Comparison of ENCODE assay signal across 34 mouse cellular contexts in the genomic region with DNA sequence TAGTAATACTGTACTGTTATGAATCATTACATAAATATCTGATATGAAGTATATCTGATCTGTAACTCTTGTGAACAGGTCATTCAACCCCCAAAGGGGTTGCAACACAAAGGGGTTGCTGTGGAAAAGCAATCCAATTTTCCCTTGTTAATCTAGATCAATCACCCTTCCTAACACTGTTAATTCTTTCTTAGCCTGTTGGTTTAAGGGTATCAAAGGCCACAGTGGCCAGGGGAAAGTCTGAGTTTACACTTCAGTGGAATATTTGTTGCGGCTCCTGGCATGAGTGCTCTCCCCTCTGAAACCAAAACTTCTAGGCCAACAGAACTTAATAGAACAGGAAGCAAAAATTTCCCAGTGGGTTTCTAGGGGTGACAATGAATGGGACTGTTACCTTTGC.
"Had no signal": no experiment of that assay in that cellular context is flagged by ENCODE, and none has a peak within 500 bp of the region (broad histone marks: within the 10 kb centered on the region; RNA-seq: fewer than 3 reads in every experiment).

No protein-coding gene starts in this region.

- H3K4me3 ChIP-seq: heart, embryonic 12.5 days; heart, embryonic 13.5 days; heart, embryonic 15.5 days; hindbrain, embryonic 10.5 days; hindbrain, embryonic 12.5 days; hindbrain, embryonic 13.5 days; hindbrain, embryonic 15.5 days; intestine, embryonic 15.5 days; kidney, embryonic 15.5 days; layer of hippocampus, adult 2 months had no signal

- H3K27ac ChIP-seq: heart, embryonic 13.5 days; heart, embryonic 15.5 days; hindbrain, embryonic 10.5 days; hindbrain, embryonic 12.5 days; hindbrain, embryonic 13.5 days; hindbrain, embryonic 14.5 days; hindbrain, embryonic 15.5 days; hindbrain, postnatal 0 days; intestine, embryonic 15.5 days; kidney, embryonic 15.5 days; kidney, postnatal 0 days; layer of hippocampus, adult 2 months had no signal

- H3K27me3 ChIP-seq: heart, embryonic 12.5 days; heart, embryonic 13.5 days; heart, embryonic 15.5 days; hindbrain, embryonic 12.5 days; hindbrain, embryonic 13.5 days; hindbrain, embryonic 15.5 days; intestine, embryonic 15.5 days; kidney, embryonic 15.5 days had no signal

- H3K9ac ChIP-seq: heart, embryonic 12.5 days; heart, embryonic 13.5 days; heart, embryonic 15.5 days; hindbrain, embryonic 12.5 days; hindbrain, embryonic 13.5 days; hindbrain, embryonic 14.5 days; hindbrain, embryonic 15.5 days; intestine, embryonic 15.5 days; kidney, embryonic 15.5 days had no signal

- H3K4me1 ChIP-seq: heart, embryonic 12.5 days; heart, embryonic 13.5 days; heart, embryonic 15.5 days; hindbrain, embryonic 10.5 days; hindbrain, embryonic 12.5 days; hindbrain, embryonic 13.5 days; hindbrain, embryonic 15.5 days; intestine, embryonic 15.5 days; kidney, embryonic 15.5 days had no signal

- ATAC-seq: hindbrain, embryonic 16.5 days; hindbrain, postnatal 0 days; inflammation-experienced regulatory T-cells, adult 6 months; intestine, embryonic 15.5 days; intestine, embryonic 16.5 days; intestine, postnatal 0 days had no signal

- DNase-seq: heart, postnatal 10 days; heart, postnatal 14 days; heart, postnatal 36 days; heart, postnatal 4 days; kidney, adult 11 months; kidney, adult 18-20 months; kidney, adult 2 months; kidney, adult 8-10 months; kidney, adult 9 months; kidney, postnatal 10 days; kidney, postnatal 14 days; kidney, postnatal 25 days; kidney, postnatal 36 days; kidney, postnatal 4 days; layer of hippocampus, adult 9-11 months; layer of hippocampus, postnatal 36 days had no signal

- H3K9me3 ChIP-seq: hindbrain, embryonic 12.5 days; hindbrain, embryonic 15.5 days; intestine, embryonic 15.5 days had no signal

- H3K36me3 ChIP-seq: hindbrain, embryonic 15.5 days; intestine, embryonic 15.5 days had no signal

- H3K4me2 ChIP-seq: heart, embryonic 11.5 days; heart, embryonic 12.5 days; heart, embryonic 13.5 days; heart, embryonic 15.5 days; hindbrain, embryonic 12.5 days; hindbrain, embryonic 13.5 days; hindbrain, embryonic 14.5 days; hindbrain, embryonic 15.5 days; intestine, embryonic 15.5 days; kidney, embryonic 15.5 days had no signal
